Mouse (Mus musculus) midbrain, embryonic 12.5 days (tissue): ENCODE measurements around the gene Sowahb. TPM values are rescaled to one million over a fixed set of nuclear protein-coding genes. Genes with fewer than 3 reads are reported as not detected.

ENCODE experiments used
- ATAC-seq: fragments of 200-750 bp; cut with Nextera tagmentation; 2 replicates; pipeline ENCODE4 v1.8.0; 2017; ENCODE audit warnings: low read depth, moderate TSS enrichment, moderate library complexity; ENCODE audit not compliant: low FRiP score
- H3K27ac ChIP-seq: fragments of 300-500 bp; sonication (generic); replicated peaks from 2 replicates; pipeline ENCODE4 v1.5.1; 2016; ENCODE audit warnings: mild to moderate bottlenecking
- H3K27me3 ChIP-seq: fragments of 300-500 bp; sonication (generic); 2 replicates; pipeline ENCODE4 v1.6.1; 2016; ENCODE audit warnings: mild to moderate bottlenecking
- H3K36me3 ChIP-seq: fragments of 300-500 bp; sonication (generic); 2 replicates; pipeline ENCODE4 v1.6.1; 2016
- H3K4me1 ChIP-seq: fragments of 300-500 bp; sonication (generic); 2 replicates; pipeline ENCODE4 v1.6.1; 2016
- H3K4me2 ChIP-seq: fragments of 300-500 bp; sonication (generic); replicated peaks from 2 replicates; pipeline ENCODE4 v1.6.1; 2016; ENCODE audit warnings: mild to moderate bottlenecking, moderate library complexity
- H3K4me3 ChIP-seq: fragments of 300-500 bp; sonication (generic); 2 replicates; pipeline ENCODE4 v1.5.1; 2016; ENCODE audit warnings: mild to moderate bottlenecking
- H3K9ac ChIP-seq: fragments of 300-500 bp; sonication (generic); replicated peaks from 2 replicates; pipeline ENCODE4 v1.6.1; 2016; ENCODE audit warnings: mild to moderate bottlenecking, moderate library complexity
- H3K9me3 ChIP-seq: fragments of 300-500 bp; sonication (generic); 2 replicates; pipeline ENCODE4 v1.6.1; 2016; ENCODE audit warnings: mild to moderate bottlenecking
- WGBS: fragments of 180-500 bp; shearing (Covaris S2); methylation state at CpG from one replicate; pipeline ENCODE4 v1.1.7; 2016; 5-methylcytosine and 5-hydroxymethylcytosine counted together
- polyA plus RNA-seq: library from polyadenylated mRNA; unstranded; fragments of >200 nt; fragmentation: Nextera tagmentation; extraction: Ambion mirVana; gene quantifications from 2 replicates; pipeline ENCODE4 v1.2.1, GENCODE M21; 2016

Sowahb gene
- polyA plus RNA-seq, 1 experiment from 2014 or later = 0.04 TPM

GRCm38 (mm10) chr5:92994861-92995260 lies 50.0 kb downstream of the Sowahb start:
- Histone ChIP-seq H3K36me3 (no peaks in the 10 kb centered on the region), H3K9ac (no peak overlapping the region), H3K9me3 (no peaks in the 10 kb centered on the region), H3K27me3 (0 out of 2 replicates have a peak, but pooled peaks cover 4% of the 10 kb centered on the region), H3K4me3 (no peak overlapping the region), H3K27ac (no peak overlapping the region), H3K4me1 (peaks cover 8% of the 10 kb centered on the region; the same call in 1 of the 2 replicates), H3K4me2 (no peak overlapping the region)
- no peak for ATAC-seq
- 94% methylated on average over 2 of the region's 2 CpGs for WGBS

- Histone ChIP-seq H3K36me3 (no peaks in the 10 kb centered on the region), H3K27me3 (0 out of 2 replicates have a peak, but pooled peaks cover 6% of the 10 kb centered on the region), H3K4me2 (no peak overlapping the region), H3K27ac (no peak overlapping the region), H3K4me3 (no peak overlapping the region), H3K9ac (no peak overlapping the region), H3K4me1 (peaks cover 8% of the 10 kb centered on the region; the same call in 1 of the 2 replicates), H3K9me3 (no peaks in the 10 kb centered on the region)
- ATAC-seq = no peak
- WGBS = 89% methylated on average over 6 of the region's 6 CpGs
Observed at GRCm38 (mm10) chr5:92994309-92994708, 50.5 kb downstream of the Sowahb start.

GRCm38 (mm10) chr5:92992106-92992505 lies 52.7 kb downstream of the Sowahb start:
- Histone ChIP-seq H3K4me1 (peaks cover 11% of the 10 kb centered on the region), H3K9ac (no peak overlapping the region), H3K4me3 (no peak overlapping the region), H3K27me3 (0 out of 2 replicates have a peak, but pooled peaks cover 6% of the 10 kb centered on the region), H3K4me2 (no peak overlapping the region), H3K27ac (no peak overlapping the region), H3K9me3 (no peaks in the 10 kb centered on the region), H3K36me3 (no peaks in the 10 kb centered on the region)
- WGBS = 82% methylated on average over 3 of the region's 3 CpGs
- no peak for ATAC-seq

Other genes with a start within 250 kb of the Sowahb start
- gene Sept11, start 48.4 kb upstream of the Sowahb start, polyA plus RNA-seq = 260 and 272 TPM in 2 replicates
- gene Ccni, start 161.5 kb upstream of the Sowahb start, polyA plus RNA-seq = 166 and 193 TPM in 2 replicates
- 1.9 and 2.0 TPM in 2 replicates for gene 2010109A12Rik, start 161.5 kb upstream of the Sowahb start, polyA plus RNA-seq
- 130 and 134 TPM in 2 replicates for gene Ccng2, start 222.2 kb upstream of the Sowahb start, polyA plus RNA-seq